Mouse (Mus musculus) intestine, embryonic 14.5 days (tissue): ENCODE data around the gene Rtl6. TPM values are rescaled to one million over a fixed set of nuclear protein-coding genes. Genes with fewer than 3 reads are reported as not detected.
A peak's percentile ranks its signal among the peaks of the same experiment; 100 is the strongest.

ENCODE experiments used
- ATAC-seq: fragments of 200-750 bp; cut with Nextera tagmentation; replicated peaks from 2 replicates; pipeline ENCODE4 v1.8.0; 2017; ENCODE audit warnings: low read depth, moderate number of reproducible peaks, moderate TSS enrichment, moderate library complexity; ENCODE audit not compliant: low FRiP score, low TSS enrichment
- DNase-seq: peaks from one replicate; pipeline ENCODE4 v3.0.0-alpha.2; 2018; ENCODE audit warnings: low spot score
- H3K27ac ChIP-seq: fragments of 300-500 bp; sonication (generic); 2 replicates; pipeline ENCODE4 v1.5.1; 2014; ENCODE audit warnings: low read depth, mild to moderate bottlenecking, control low read depth
- H3K27me3 ChIP-seq: fragments of 300-500 bp; sonication (generic); replicated peaks from 2 replicates; pipeline ENCODE4 v1.6.1; 2014; ENCODE audit warnings: low read length, control low read depth; ENCODE audit not compliant: control insufficient read depth, insufficient read depth
- H3K36me3 ChIP-seq: fragments of 300-500 bp; sonication (generic); 2 replicates; pipeline ENCODE4 v1.6.1; 2014; ENCODE audit warnings: low read length, control low read depth; ENCODE audit not compliant: control insufficient read depth, insufficient read depth
- H3K4me1 ChIP-seq: fragments of 300-500 bp; sonication (generic); replicated peaks from 2 replicates; pipeline ENCODE4 v1.6.1; 2014; ENCODE audit warnings: low read length, control low read depth, mixed read lengths; ENCODE audit not compliant: control insufficient read depth, insufficient read depth
- H3K4me2 ChIP-seq: fragments of 300-500 bp; sonication (generic); 2 replicates; pipeline ENCODE4 v1.6.1; 2014; ENCODE audit warnings: low read length
- H3K4me3 ChIP-seq: fragments of 300-500 bp; sonication (generic); 2 replicates; pipeline ENCODE4 v1.5.1; 2014; ENCODE audit warnings: low read depth, low read length, control low read depth, mixed read lengths
- H3K9ac ChIP-seq: fragments of 300-500 bp; sonication (generic); 2 replicates; pipeline ENCODE4 v1.6.1; 2014; ENCODE audit warnings: mild to moderate bottlenecking, low read length
- H3K9me3 ChIP-seq: fragments of 300-500 bp; sonication (generic); 2 replicates; pipeline ENCODE4 v1.6.1; 2016; ENCODE audit warnings: low read length, control low read depth; ENCODE audit not compliant: control insufficient read depth
- WGBS: fragments of 180-500 bp; shearing (Covaris S2); extraction: QIAGEN DNeasy Blood & Tissue Kit; methylation state at CpG from one replicate; pipeline ENCODE4 v1.1.7; 2014; 5-methylcytosine and 5-hydroxymethylcytosine counted together
- polyA plus RNA-seq: library from polyadenylated mRNA; unstranded; fragments of >200 nt; fragmentation: Nextera tagmentation; extraction: Ambion mirVana; gene quantifications from 2 replicates; pipeline ENCODE4 v1.2.1, GENCODE M21; 2014

The Rtl6 gene
- polyA plus RNA-seq, 1 experiment from 2014 or later, result 8.9 TPM

- Histone ChIP-seq H3K27ac (no peak overlapping the region), H3K4me3 (no peak overlapping the region), H3K9ac (no peak overlapping the region), H3K27me3 (no peaks in the 10 kb centered on the region), H3K4me2 (no peak overlapping the region), H3K36me3 (no peaks in the 10 kb centered on the region), H3K4me1 (no peaks in the 10 kb centered on the region), H3K9me3 (no peaks in the 10 kb centered on the region)
- no peak for ATAC-seq
- 86% methylated on average over 6 of the region's 6 CpGs for WGBS
- no peak for DNase-seq
Measured at GRCm38 (mm10) chr15:84549291-84549797, 8.3 kb downstream of the Rtl6 start.

DNA sequence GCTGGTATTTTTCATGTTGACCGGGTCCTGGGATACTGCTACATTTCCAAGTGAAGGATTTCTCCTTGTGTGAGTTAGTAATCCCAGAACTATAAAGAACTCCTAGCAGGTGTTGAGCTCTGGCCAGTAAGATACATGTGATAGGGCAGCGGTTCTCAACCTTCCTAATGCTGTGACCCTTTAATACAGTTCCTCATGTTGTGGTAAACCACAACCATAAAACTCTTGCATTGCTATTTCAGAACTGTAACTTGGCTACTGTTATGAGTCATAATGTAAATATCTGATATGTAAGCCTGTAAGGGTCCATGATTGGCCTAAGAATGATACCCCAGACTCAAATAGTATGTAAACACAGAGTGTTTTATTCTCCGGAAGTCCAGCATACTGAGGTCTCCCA lies 11.6 kb downstream of the Rtl6 start:
- no peak for ATAC-seq
- Histone ChIP-seq H3K27ac (no peak overlapping the region), H3K9ac (no peak overlapping the region), H3K4me3 (no peak overlapping the region), H3K9me3 (peaks cover 4% of the 10 kb centered on the region; the same call in 1 of the 2 replicates), H3K4me1 (no peaks in the 10 kb centered on the region), H3K36me3 (no peaks in the 10 kb centered on the region), H3K4me2 (no peak overlapping the region), H3K27me3 (no peaks in the 10 kb centered on the region)
- no peak for DNase-seq
- WGBS, result 86% methylated on average over 3 of the region's 3 CpGs

DNA sequence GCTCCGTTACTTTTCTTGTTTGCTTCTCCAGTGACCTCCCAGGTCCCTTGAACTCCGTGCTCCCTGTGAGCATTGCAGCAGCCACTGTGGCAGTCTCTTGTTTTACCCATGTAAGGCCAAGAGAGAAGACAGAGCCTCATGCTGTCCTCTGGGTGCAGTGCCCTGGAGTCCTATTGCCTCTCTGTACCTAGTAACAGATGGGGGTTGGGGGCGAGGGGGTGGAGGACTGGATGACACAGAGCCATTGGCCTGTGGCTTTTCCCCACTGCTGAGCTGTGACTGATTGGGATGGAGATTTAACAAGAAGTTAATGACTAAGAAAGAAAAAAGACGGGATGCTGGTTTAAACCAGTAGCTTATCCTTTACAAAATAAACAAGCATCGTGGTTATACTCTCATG lies 16.4 kb downstream of the Rtl6 start:
- DNase-seq (no peak), ATAC-seq (no peak)
- Histone ChIP-seq H3K9me3 (peaks cover 4% of the 10 kb centered on the region; the same call in 1 of the 2 replicates), H3K27ac (no peak overlapping the region), H3K4me2 (no peak overlapping the region), H3K4me3 (no peak overlapping the region), H3K4me1 (no peaks in the 10 kb centered on the region), H3K9ac (no peak overlapping the region), H3K36me3 (no peaks in the 10 kb centered on the region), H3K27me3 (no peaks in the 10 kb centered on the region)
- WGBS, result 47% methylated on average over 5 of the region's 5 CpGs

GRCm38 (mm10) chr15:84538974-84539588 lies 18.5 kb downstream of the Rtl6 start:
- peaks cover 8% of the 10 kb centered on the region for H3K9me3 ChIP-seq
- H3K27ac ChIP-seq, result no peak overlapping the region
- H3K36me3 ChIP-seq, result no peaks in the 10 kb centered on the region
- H3K4me3 ChIP-seq, result no peak overlapping the region
- no peaks in the 10 kb centered on the region for H3K27me3 ChIP-seq
- no peaks in the 10 kb centered on the region for H3K4me1 ChIP-seq
- no peak; the same call in 1 of the 2 replicates for ATAC-seq
- peak; percentile 58 for DNase-seq
- H3K4me2 ChIP-seq, result 0 out of 2 replicates have a peak overlapping the region, but pooled peaks have one; percentile 17
- WGBS, result 71% methylated on average over 15 of the region's 15 CpGs
- no peak overlapping the region for H3K9ac ChIP-seq

- H3K36me3 ChIP-seq, result no peaks in the 10 kb centered on the region
- no peak overlapping the region for H3K4me2 ChIP-seq
- DNase-seq (no peak), ATAC-seq (no peak)
- no peaks in the 10 kb centered on the region for H3K4me1 ChIP-seq
- WGBS, result 93% methylated on average over 10 of the region's 10 CpGs
- H3K27ac ChIP-seq, result no peak overlapping the region
- H3K9me3 ChIP-seq, result peaks cover 4% of the 10 kb centered on the region
- no peak overlapping the region for H3K4me3 ChIP-seq
- H3K9ac ChIP-seq, result no peak overlapping the region
- no peaks in the 10 kb centered on the region for H3K27me3 ChIP-seq
Measured at GRCm38 (mm10) chr15:84537117-84537516, 20.5 kb downstream of the Rtl6 start.

- Histone ChIP-seq H3K27ac (no peak overlapping the region), H3K27me3 (no peaks in the 10 kb centered on the region), H3K4me2 (no peak overlapping the region), H3K36me3 (no peaks in the 10 kb centered on the region), H3K9ac (no peak overlapping the region), H3K4me1 (no peaks in the 10 kb centered on the region), H3K9me3 (peaks cover 4% of the 10 kb centered on the region), H3K4me3 (no peak overlapping the region)
- DNase-seq (no peak), ATAC-seq (no peak)
- 91% methylated on average over 9 of the region's 9 CpGs for WGBS
Measured at GRCm38 (mm10) chr15:84536611-84537010, 21.0 kb downstream of the Rtl6 start.

DNA sequence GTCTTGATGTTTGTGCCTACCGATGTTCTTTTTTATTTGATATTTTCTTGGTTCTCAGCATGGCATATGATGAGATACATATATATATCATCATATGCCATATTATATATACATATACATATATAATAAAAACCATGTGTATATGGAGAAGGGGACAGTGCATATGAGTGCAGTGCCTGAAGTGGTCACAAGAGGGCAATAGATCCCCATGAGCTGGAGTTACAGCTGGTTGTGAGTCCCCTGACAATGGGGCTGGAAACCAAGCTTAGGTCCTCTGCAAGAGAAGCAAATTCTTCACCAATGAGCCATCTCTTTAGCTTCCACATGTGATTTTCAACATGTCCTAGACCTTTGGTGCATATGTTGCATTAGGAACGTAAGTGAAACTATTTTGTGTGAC lies 21.7 kb downstream of the Rtl6 start:
- Histone ChIP-seq H3K27ac (no peak overlapping the region), H3K27me3 (no peaks in the 10 kb centered on the region), H3K4me3 (no peak overlapping the region), H3K36me3 (no peaks in the 10 kb centered on the region), H3K9me3 (peaks cover 4% of the 10 kb centered on the region), H3K4me2 (no peak overlapping the region), H3K9ac (no peak overlapping the region), H3K4me1 (no peaks in the 10 kb centered on the region)
- DNase-seq (no peak), ATAC-seq (no peak)
- 87% methylated on average over 2 of the region's 2 CpGs for WGBS

- no peaks in the 10 kb centered on the region for H3K36me3 ChIP-seq
- H3K27ac ChIP-seq, result no peak overlapping the region
- H3K9me3 ChIP-seq, result peaks cover 4% of the 10 kb centered on the region
- no peaks in the 10 kb centered on the region for H3K4me1 ChIP-seq
- H3K4me3 ChIP-seq, result no peak overlapping the region
- DNase-seq, result no peak
- ATAC-seq, result no peak
- H3K9ac ChIP-seq, result no peak overlapping the region
- H3K27me3 ChIP-seq, result no peaks in the 10 kb centered on the region
- 56% methylated on average over 2 of the region's 2 CpGs for WGBS
- no peak overlapping the region for H3K4me2 ChIP-seq
Measured at GRCm38 (mm10) chr15:84532211-84532610, 25.4 kb downstream of the Rtl6 start.

DNA sequence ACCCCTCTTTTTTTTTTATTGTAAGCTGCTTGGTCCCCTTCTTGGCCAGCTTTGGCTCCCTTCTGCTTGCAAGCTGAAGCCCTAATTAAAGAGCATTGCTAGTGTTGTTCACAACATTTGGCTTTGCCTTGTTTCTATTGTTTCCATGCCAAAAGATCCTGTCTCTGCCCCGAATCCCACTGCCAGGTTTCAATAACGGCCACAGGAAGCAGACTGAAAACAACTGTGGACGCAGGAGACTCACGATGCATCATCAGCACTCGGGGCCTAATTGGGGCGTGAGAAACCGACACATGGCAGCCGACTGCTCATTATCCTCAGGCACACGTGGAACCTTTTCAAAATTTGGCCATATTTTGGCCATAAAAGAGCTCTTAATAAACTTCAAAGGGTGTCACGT lies 26.1 kb downstream of the Rtl6 start:
- DNase-seq, result no peak
- Histone ChIP-seq H3K4me2 (no peak overlapping the region), H3K9ac (no peak overlapping the region), H3K27me3 (no peaks in the 10 kb centered on the region), H3K27ac (no peak overlapping the region), H3K4me1 (no peaks in the 10 kb centered on the region), H3K36me3 (no peaks in the 10 kb centered on the region), H3K4me3 (no peak overlapping the region), H3K9me3 (peaks cover 4% of the 10 kb centered on the region)
- WGBS, result 69% methylated on average over 10 of the region's 10 CpGs
- ATAC-seq, result no peak
